Mouse (Mus musculus): ENCODE measurements around the gene Pou4f1.
"Not testable (repeated sequence)": the region's sequence is repeated elsewhere in the genome, so short reads cannot be mapped to it uniquely, and the experiment has no call there.

The Pou4f1 gene

GRCm38 (mm10) chr14:104467966-104468622, at the start of gene Pou4f1:
Gene Pou4f1 (minus strand): TSS chr14:104467999.
- no peak for DNase-seq (ENCODE audit: low read depth, low spot score)

GRCm38 (mm10) chr14:104511664-104512063, 43.9 kb upstream of the Pou4f1 start:
- no peak for DNase-seq (ENCODE audit: low read depth, low spot score)

GRCm38 (mm10) chr14:104502761-104503160, 35.0 kb upstream of the Pou4f1 start:
- DNase-seq (ENCODE audit: low read depth, low spot score), result not testable (repeated sequence)

- no peak for DNase-seq (ENCODE audit: low read depth, low spot score)
Measured at GRCm38 (mm10) chr14:104479751-104480150, 12.0 kb upstream of the Pou4f1 start.

GRCm38 (mm10) chr14:104478593-104478992, 10.8 kb upstream of the Pou4f1 start:
- no peak for DNase-seq (ENCODE audit: low read depth, low spot score)

GRCm38 (mm10) chr14:104477616-104478015, 9.8 kb upstream of the Pou4f1 start:
- DNase-seq (ENCODE audit: low read depth, low spot score), result no peak

- no peak for DNase-seq (ENCODE audit: low read depth, low spot score)
Measured at GRCm38 (mm10) chr14:104475438-104475837, 7.6 kb upstream of the Pou4f1 start.

GRCm38 (mm10) chr14:104468623-104468970, 798 bp upstream of the Pou4f1 start:
- DNase-seq (ENCODE audit: low read depth, low spot score), result no peak

GRCm38 (mm10) chr14:104467133-104467965, 450 bp downstream of the Pou4f1 start:
- no peak for DNase-seq (ENCODE audit: low read depth, low spot score)

GRCm38 (mm10) chr14:104466557-104466956, 1.2 kb downstream of the Pou4f1 start:
- no peak for DNase-seq (ENCODE audit: low read depth, low spot score)

GRCm38 (mm10) chr14:104465483-104466235, 2.1 kb downstream of the Pou4f1 start:
- DNase-seq (ENCODE audit: low read depth, low spot score), result no peak

- no peak for DNase-seq (ENCODE audit: low read depth, low spot score)
Measured at GRCm38 (mm10) chr14:104464841-104465240, 3.0 kb downstream of the Pou4f1 start.

GRCm38 (mm10) chr14:104463631-104464250, 4.1 kb downstream of the Pou4f1 start:
- DNase-seq (ENCODE audit: low read depth, low spot score), result no peak

GRCm38 (mm10) chr14:104461286-104462240, 6.2 kb downstream of the Pou4f1 start:
- DNase-seq (ENCODE audit: low read depth, low spot score), result no peak

- DNase-seq (ENCODE audit: low read depth, low spot score), result no peak
Measured at GRCm38 (mm10) chr14:104460325-104461285, 7.2 kb downstream of the Pou4f1 start.

GRCm38 (mm10) chr14:104459513-104460111, 8.2 kb downstream of the Pou4f1 start:
- no peak for DNase-seq (ENCODE audit: low read depth, low spot score)

- no peak for DNase-seq (ENCODE audit: low read depth, low spot score)
Measured at GRCm38 (mm10) chr14:104458728-104459512, 8.9 kb downstream of the Pou4f1 start.

GRCm38 (mm10) chr14:104457966-104458710, 9.7 kb downstream of the Pou4f1 start:
- DNase-seq (ENCODE audit: low read depth, low spot score), result no peak
